Mouse (Mus musculus) hematopoietic stem cell, adult 5-6 weeks (primary cell): ENCODE results near the gene Zscan20. TPM values are rescaled to one million over a fixed set of nuclear protein-coding genes. Genes with fewer than 3 reads are reported as not detected.
"Not testable (repeated sequence)": the region's sequence is repeated elsewhere in the genome, so short reads cannot be mapped to it uniquely, and the experiment has no call there.

Experiments used
- ATAC-seq, 2 experiments: fragments of 125-278 bp in 1 of 2; replicated peaks in 1 of 2; 2 replicates each; pipeline ENCODE4 v1.8.0; 2016 to 2017; ENCODE audit warnings: inconsistent platforms in 2 of 2, mild to moderate bottlenecking in 2 of 2, moderate number of reproducible peaks in 2 of 2, low read depth in 1 of 2, moderate TSS enrichment in 1 of 2; ENCODE audit not compliant: low FRiP score in 2 of 2, poor library complexity in 2 of 2, severe bottlenecking in 2 of 2, insufficient read depth in 1 of 2, low TSS enrichment in 1 of 2
- total RNA-seq: library from RNA; stranded (forward); fragments of 172-1452, 232-1000 nt; gene quantifications from 2 replicates; pipeline ENCODE4 v1.2.3, GENCODE M21; 2017

Gene Zscan20
- total RNA-seq, 1 experiment from 2014 or later: 3.7 TPM

- 0 out of 4 replicates have a peak, but pooled peaks of 1 of the 2 experiments have one; percentile 9 for ATAC-seq
Measured at GRCm38 (mm10) chr4:128618246-128618911, 8.5 kb upstream of the Zscan20 start, which contains the start of gene Tlr12. TSS of gene Tlr12 (minus strand) at chr4:128618619.

- ATAC-seq: peak; percentile 74 to 80
Measured at GRCm38 (mm10) chr4:128617363-128618120, 7.6 kb upstream of the Zscan20 start.

- ATAC-seq: peak in 1 of 2 experiments; percentile 19; a peak in 1 of 4 replicates
Measured at GRCm38 (mm10) chr4:128615761-128616160, 5.9 kb upstream of the Zscan20 start.

GRCm38 (mm10) chr4:128613326-128613725 lies 3.4 kb upstream of the Zscan20 start:
- ATAC-seq: no peak

GRCm38 (mm10) chr4:128611726-128612125 lies 1.8 kb upstream of the Zscan20 start:
- not testable (repeated sequence) for ATAC-seq

GRCm38 (mm10) chr4:128610706-128611105 lies 808 bp upstream of the Zscan20 start:
- no peak for ATAC-seq

GRCm38 (mm10) chr4:128609276-128609924 lies 498 bp downstream of the Zscan20 start:
- ATAC-seq: peak; percentile 3 to 14; a peak in 1 of 4 replicates

- ATAC-seq: no peak
Measured at GRCm38 (mm10) chr4:128607661-128608060, 2.2 kb downstream of the Zscan20 start.

GRCm38 (mm10) chr4:128606586-128606985 lies 3.3 kb downstream of the Zscan20 start:
- ATAC-seq: no peak

GRCm38 (mm10) chr4:128597801-128598560 lies 11.9 kb downstream of the Zscan20 start:
- no peak for ATAC-seq

- no peak for ATAC-seq
Measured at GRCm38 (mm10) chr4:128594062-128594461, 15.8 kb downstream of the Zscan20 start.

GRCm38 (mm10) chr4:128593286-128593685 lies 16.6 kb downstream of the Zscan20 start:
- ATAC-seq: no peak

- no peak for ATAC-seq
Measured at GRCm38 (mm10) chr4:128579182-128579581, 30.7 kb downstream of the Zscan20 start.

- ATAC-seq: no peak
Measured at GRCm38 (mm10) chr4:128575811-128576210, 34.1 kb downstream of the Zscan20 start.

- peak in 1 of 2 experiments; percentile 22; a peak in 1 of 4 replicates for ATAC-seq
Measured at GRCm38 (mm10) chr4:128560327-128560726, 49.6 kb downstream of the Zscan20 start.

- no peak for ATAC-seq
Measured at GRCm38 (mm10) chr4:128554198-128554597, 55.7 kb downstream of the Zscan20 start.

GRCm38 (mm10) chr4:128550756-128551155 lies 59.1 kb downstream of the Zscan20 start:
- no peak for ATAC-seq
